ENCODE assay signal across 8 mouse cellular contexts in the genomic region with DNA sequence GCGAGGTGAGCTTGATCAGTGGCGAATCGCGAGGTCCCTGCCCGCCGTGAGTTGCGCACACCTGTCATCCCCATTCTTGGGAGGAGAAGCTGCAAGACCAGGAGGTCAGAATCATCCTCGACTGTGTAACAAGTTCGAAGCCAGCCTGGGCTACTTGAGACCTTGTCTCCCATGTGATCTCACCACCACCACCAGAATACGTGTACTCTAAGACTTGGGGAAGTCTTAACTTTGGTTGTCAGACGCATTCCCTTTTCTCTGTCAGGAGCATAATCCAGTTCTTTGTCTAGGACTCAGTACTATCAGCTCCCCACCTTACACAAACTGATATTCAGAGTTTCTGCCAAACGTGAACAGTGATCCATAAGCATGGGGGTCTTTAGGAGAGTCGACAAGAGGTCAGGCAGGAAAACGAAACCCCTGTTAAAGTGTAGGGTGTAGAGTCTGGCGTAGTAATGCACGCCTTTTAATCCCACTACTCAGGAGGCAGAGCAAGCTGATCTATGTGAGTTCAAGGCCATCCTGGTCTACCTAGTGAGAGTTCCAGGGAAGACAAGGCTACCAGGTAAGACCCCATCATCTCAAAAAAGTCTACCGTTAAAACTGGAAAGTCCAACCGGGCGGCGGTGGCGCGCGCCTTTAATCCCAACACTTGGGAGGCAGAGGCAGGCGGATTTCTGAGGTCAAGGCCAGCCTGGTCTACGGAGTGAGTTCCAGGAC. TPM values are rescaled to one million over a fixed set of nuclear protein-coding genes. Genes with fewer than 3 reads are reported as not detected.
DNase-seq lines count a peak whose midpoint lies in the region; ATAC-seq and TF ChIP-seq lines count a peak whose summit lies in the region.

No protein-coding gene starts in this region.

- peaks cover 22% of the 10 kb centered on the region for H3K4me1 ChIP-seq in lung, embryonic 16.5 days (replicated peaks; ENCODE audit: control insufficient read depth, insufficient read depth, low read length)
- H3K4me1 ChIP-seq in embryonic fibroblast, embryonic 13.5 days (ENCODE audit: control insufficient read depth, insufficient read depth, low read length), result peaks cover 5% of the 10 kb centered on the region; the same call in 1 of the 2 replicates
- peaks cover 11% of the 10 kb centered on the region for H3K4me1 ChIP-seq in intestine, postnatal 0 days (replicated peaks; ENCODE audit: control insufficient read depth, insufficient read depth, low read length)
- peaks cover 47% of the 10 kb centered on the region for H3K4me1 ChIP-seq in neural tube, embryonic 15.5 days

- WGBS in lung, embryonic 16.5 days, result 37% methylated on average over 25 of the region's 25 CpGs
- WGBS in intestine, postnatal 0 days, result 38% methylated on average over 25 of the region's 25 CpGs
- 44% methylated on average over 25 of the region's 25 CpGs for WGBS in neural tube, embryonic 15.5 days

- no peak for DNase-seq in lung, postnatal 4 days
- no peak for DNase-seq in urinary bladder, postnatal 25 days (ENCODE audit: low spot score)
- DNase-seq in spleen, postnatal 4 days (ENCODE audit: low spot score in 2 of 2), result no peak
- no peak for DNase-seq in kidney, adult 11 months

- no peak for ATAC-seq in lung, embryonic 16.5 days (ENCODE audit: low read depth)
- no peak for ATAC-seq in intestine, postnatal 0 days
- no peak for ATAC-seq in neural tube, embryonic 15.5 days (ENCODE audit: low FRiP score)

- H3K4me2 ChIP-seq in lung, embryonic 16.5 days (ENCODE audit: low read depth, low read length), result peak overlapping the region; percentile 74
- H3K4me2 ChIP-seq in intestine, postnatal 0 days (replicated peaks; ENCODE audit: low read depth), result peak overlapping the region; percentile 87
- H3K4me2 ChIP-seq in neural tube, embryonic 15.5 days, result peak overlapping the region; percentile 90

- peaks cover 18% of the 10 kb centered on the region for H3K36me3 ChIP-seq in lung, embryonic 16.5 days (ENCODE audit: control insufficient read depth, insufficient read depth, low read length)
- peaks cover 16% of the 10 kb centered on the region for H3K36me3 ChIP-seq in intestine, postnatal 0 days (ENCODE audit: control insufficient read depth, insufficient read depth)
- H3K36me3 ChIP-seq in neural tube, embryonic 15.5 days, result peaks cover 24% of the 10 kb centered on the region

- peak overlapping the region; percentile 39; the same call in 1 of the 2 replicates for H3K27ac ChIP-seq in lung, embryonic 16.5 days (ENCODE audit: low read length)
- H3K27ac ChIP-seq in embryonic fibroblast, embryonic 13.5 days (ENCODE audit: insufficient read depth, low read length), result no peak overlapping the region
- peak overlapping the region; percentile 96; the same call in 1 of the 2 replicates for H3K27ac ChIP-seq in intestine, postnatal 0 days (ENCODE audit: low read depth, low read length)
- peak overlapping the region; percentile 93 for H3K27ac ChIP-seq in neural tube, embryonic 15.5 days (replicated peaks)

- TF ChIP-seq CTCF in embryonic fibroblast, embryonic 13.5 days (IDR thresholded peaks at IDR 0.05; ENCODE audit: borderline replicate concordance, insufficient read depth, low read length), result no peak
- no peak for TF ChIP-seq CTCF in intestine, postnatal 0 days (IDR thresholded peaks at IDR 0.05; ENCODE audit: low read depth)

- no peak; the same call in 1 of the 2 replicates for TF ChIP-seq POLR2A in embryonic fibroblast, embryonic 13.5 days (IDR thresholded peaks at IDR 0.05; ENCODE audit: low read depth, low read length)

- H3K4me3 ChIP-seq in lung, embryonic 16.5 days (ENCODE audit: low read length), result peak overlapping the region; percentile 78
- H3K4me3 ChIP-seq in embryonic fibroblast, embryonic 13.5 days (ENCODE audit: insufficient read depth, low read length), result peak overlapping the region; percentile 72
- H3K4me3 ChIP-seq in intestine, postnatal 0 days (ENCODE audit: low read depth, low read length), result peak overlapping the region; percentile 84
- peak overlapping the region; percentile 91 for H3K4me3 ChIP-seq in neural tube, embryonic 15.5 days (replicated peaks)

- peak overlapping the region; percentile 92 for H3K9ac ChIP-seq in lung, embryonic 16.5 days (ENCODE audit: low read length)
- peak overlapping the region; percentile 86 for H3K9ac ChIP-seq in intestine, postnatal 0 days (ENCODE audit: low read depth, low read length)
- peak overlapping the region; percentile 73 for H3K9ac ChIP-seq in neural tube, embryonic 15.5 days (replicated peaks)

- no peaks in the 10 kb centered on the region for H3K9me3 ChIP-seq in lung, embryonic 16.5 days (ENCODE audit: control insufficient read depth, low read length)
- no peaks in the 10 kb centered on the region for H3K9me3 ChIP-seq in intestine, postnatal 0 days (ENCODE audit: control insufficient read depth)
- no peaks in the 10 kb centered on the region for H3K9me3 ChIP-seq in neural tube, embryonic 15.5 days (replicated peaks)

- H3K27me3 ChIP-seq in lung, embryonic 16.5 days (ENCODE audit: control insufficient read depth, insufficient read depth, low read depth, low read length), result no peaks in the 10 kb centered on the region
- H3K27me3 ChIP-seq in intestine, postnatal 0 days (replicated peaks; ENCODE audit: control insufficient read depth, insufficient read depth, low read length), result no peaks in the 10 kb centered on the region
- H3K27me3 ChIP-seq in neural tube, embryonic 15.5 days (replicated peaks), result no peaks in the 10 kb centered on the region

RNA-seq across cellular contexts. Expression of a gene that starts 0.7 kb away (rescaled TPM):
- polyA plus RNA-seq in lung, embryonic 16.5 days (2015; fragmentation: Nextera tagmentation; extraction: Ambion mirVana), result 15.4 and 15.9 TPM in 2 replicates
- polyA plus RNA-seq in embryonic fibroblast, embryonic 13.5 days (2011; ENCODE audit: insufficient read length, low read depth, missing spikeins), result 14.0 and 14.9 TPM in 2 replicates
- 9.0 and 9.6 TPM in 2 replicates for polyA plus RNA-seq in intestine, postnatal 0 days (2015; fragmentation: Nextera tagmentation; extraction: Ambion mirVana)
- polyA plus RNA-seq in neural tube, embryonic 15.5 days (2015; fragmentation: Nextera tagmentation; extraction: Ambion mirVana), result 21.6 and 21.8 TPM in 2 replicates

RNA-seq across cellular contexts. Expression of a gene that starts 0.9 kb away (rescaled TPM):
- polyA plus RNA-seq in lung, embryonic 16.5 days (2015; fragmentation: Nextera tagmentation; extraction: Ambion mirVana), result 39.8 and 40.3 TPM in 2 replicates
- 26.0 and 28.2 TPM in 2 replicates for polyA plus RNA-seq in embryonic fibroblast, embryonic 13.5 days (2011; ENCODE audit: insufficient read length, low read depth, missing spikeins)
- 40.0 and 41.9 TPM in 2 replicates for polyA plus RNA-seq in intestine, postnatal 0 days (2015; fragmentation: Nextera tagmentation; extraction: Ambion mirVana)
- polyA plus RNA-seq in neural tube, embryonic 15.5 days (2015; fragmentation: Nextera tagmentation; extraction: Ambion mirVana), result 37.8 and 40.1 TPM in 2 replicates

RNA-seq across cellular contexts. Expression of a gene that starts 24.9 kb away (rescaled TPM):
- 0.90 and 3.1 TPM in 2 replicates for polyA plus RNA-seq in lung, embryonic 16.5 days (2015; fragmentation: Nextera tagmentation; extraction: Ambion mirVana)
- polyA plus RNA-seq in embryonic fibroblast, embryonic 13.5 days (2011; ENCODE audit: insufficient read length, low read depth, missing spikeins), result not detected in 2 replicates
- not detected in 2 replicates for polyA plus RNA-seq in intestine, postnatal 0 days (2015; fragmentation: Nextera tagmentation; extraction: Ambion mirVana)
- 0.27 and 10.0 TPM in 2 replicates for polyA plus RNA-seq in neural tube, embryonic 15.5 days (2015; fragmentation: Nextera tagmentation; extraction: Ambion mirVana)

RNA-seq across cellular contexts. Expression of a gene that starts 35.0 kb away (rescaled TPM):
- 23.7 and 26.2 TPM in 2 replicates for polyA plus RNA-seq in lung, embryonic 16.5 days (2015; fragmentation: Nextera tagmentation; extraction: Ambion mirVana)
- 21.1 and 21.4 TPM in 2 replicates for polyA plus RNA-seq in embryonic fibroblast, embryonic 13.5 days (2011; ENCODE audit: insufficient read length, low read depth, missing spikeins)
- polyA plus RNA-seq in intestine, postnatal 0 days (2015; fragmentation: Nextera tagmentation; extraction: Ambion mirVana), result 50.7 and 54.7 TPM in 2 replicates
- polyA plus RNA-seq in neural tube, embryonic 15.5 days (2015; fragmentation: Nextera tagmentation; extraction: Ambion mirVana), result 27.7 and 30.4 TPM in 2 replicates

RNA-seq across cellular contexts. Expression of a gene that starts 35.9 kb away (rescaled TPM):
- polyA plus RNA-seq in lung, embryonic 16.5 days (2015; fragmentation: Nextera tagmentation; extraction: Ambion mirVana), result 22.0 and 23.3 TPM in 2 replicates
- polyA plus RNA-seq in embryonic fibroblast, embryonic 13.5 days (2011; ENCODE audit: insufficient read length, low read depth, missing spikeins), result 38.1 and 41.1 TPM in 2 replicates
- polyA plus RNA-seq in intestine, postnatal 0 days (2015; fragmentation: Nextera tagmentation; extraction: Ambion mirVana), result 19.6 and 20.9 TPM in 2 replicates
- 31.1 and 35.1 TPM in 2 replicates for polyA plus RNA-seq in neural tube, embryonic 15.5 days (2015; fragmentation: Nextera tagmentation; extraction: Ambion mirVana)
